Mouse (Mus musculus) gastrocnemius, postnatal 14 days (tissue): Measurements from ENCODE around the gene Hes1. TPM values are rescaled to one million over a fixed set of nuclear protein-coding genes. Genes with fewer than 3 reads are reported as not detected.
A peak's percentile ranks its signal among the peaks of the same experiment; 100 is the strongest.

Source experiments
- DNase-seq: peaks from one replicate; pipeline ENCODE4 v3.0.0; 2021; ENCODE audit warnings: mixed read lengths
- intact Hi-C: fragments of 180-260 bp; cut with DNase I; formaldehyde crosslinking; loops from one replicate; pipeline ENCODE4 v1.15.1; 2025; ENCODE audit warnings: low total_unique reads
- long read RNA-seq, 2 experiments: library from polyadenylated mRNA; stranded (forward); transcript quantifications; one replicate each; pipeline ENCODE4 v2.0.0; 2021
- total RNA-seq, 2 experiments: library from RNA; stranded (reverse); gene quantifications; 2 replicates each; pipeline ENCODE4 v1.2.3; 2021

The Hes1 gene
- total RNA-seq, result 10 to 100 TPM; 19.0 to 19.4 TPM
- long read RNA-seq, experiment 1, transcript Hes1-201 (4 exons, 1,468 nt), result major isoform, 25 of 31 reads
- long read RNA-seq, experiment 1, partial matches to known transcripts, result 1 of 31 reads
- long read RNA-seq, experiment 1, other reads (novel, unspliced or antisense), result 3 of 31 reads
- long read RNA-seq, experiment 2, transcript Hes1-201 (4 exons, 1,468 nt), result major isoform, 21 of 23 reads
- long read RNA-seq, experiment 2, partial matches to known transcripts, result 0 of 23 reads
- long read RNA-seq, experiment 2, other reads (novel, unspliced or antisense), result 2 of 23 reads

- peak; percentile 94 for DNase-seq
- intact Hi-C loops, result loop anchor here (10.0 kb wide), 2 partner anchors 119 to 239 kb away; no protein-coding TSS in a partner anchor
Measured at GRCm38 (mm10) chr16:30063984-30064453, at the start of gene Hes1. Hes1 (plus strand) TSS chr16:30064384.

GRCm38 (mm10) chr16:30016064-30016463, 48.1 kb upstream of the Hes1 start:
- DNase-seq, result no peak
- intact Hi-C loops, result loop anchor here (5.0 kb wide), 1 partner anchor 36 kb away; no protein-coding TSS in a partner anchor

GRCm38 (mm10) chr16:30020124-30020523, 44.1 kb upstream of the Hes1 start:
- DNase-seq, result peak; percentile 63
- intact Hi-C loops, result no loop called here

GRCm38 (mm10) chr16:30022352-30022751, 41.8 kb upstream of the Hes1 start:
- no peak for DNase-seq
- intact Hi-C loops, result no loop called here

GRCm38 (mm10) chr16:30022890-30023797, 41.0 kb upstream of the Hes1 start:
- intact Hi-C loops, result no loop called here
- no peak for DNase-seq

- peak; percentile 31 for DNase-seq
- intact Hi-C loops, result no loop called here
Measured at GRCm38 (mm10) chr16:30024681-30025262, 39.4 kb upstream of the Hes1 start.

DNA sequence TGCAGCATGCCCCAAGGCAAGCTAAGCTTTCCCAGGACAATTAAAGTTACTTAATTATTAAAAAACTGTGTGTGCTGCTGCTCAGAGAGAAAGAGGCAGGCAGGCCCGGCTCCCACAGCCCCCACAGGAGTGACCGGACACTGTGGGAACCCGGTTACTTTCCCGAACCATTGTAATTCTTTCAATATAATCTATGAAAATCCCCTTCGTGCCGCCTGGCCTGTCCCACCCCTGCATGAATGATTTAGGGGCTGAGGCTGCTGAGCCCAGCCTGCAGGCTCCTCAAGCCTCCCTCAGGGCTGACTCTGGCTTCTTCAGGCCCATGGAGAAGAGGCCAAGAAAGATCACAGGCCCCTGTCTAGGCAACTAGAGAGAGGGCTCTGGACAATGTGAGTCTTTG, 36.0 kb upstream of the Hes1 start:
- intact Hi-C loops, result no loop called here
- no peak for DNase-seq

DNA sequence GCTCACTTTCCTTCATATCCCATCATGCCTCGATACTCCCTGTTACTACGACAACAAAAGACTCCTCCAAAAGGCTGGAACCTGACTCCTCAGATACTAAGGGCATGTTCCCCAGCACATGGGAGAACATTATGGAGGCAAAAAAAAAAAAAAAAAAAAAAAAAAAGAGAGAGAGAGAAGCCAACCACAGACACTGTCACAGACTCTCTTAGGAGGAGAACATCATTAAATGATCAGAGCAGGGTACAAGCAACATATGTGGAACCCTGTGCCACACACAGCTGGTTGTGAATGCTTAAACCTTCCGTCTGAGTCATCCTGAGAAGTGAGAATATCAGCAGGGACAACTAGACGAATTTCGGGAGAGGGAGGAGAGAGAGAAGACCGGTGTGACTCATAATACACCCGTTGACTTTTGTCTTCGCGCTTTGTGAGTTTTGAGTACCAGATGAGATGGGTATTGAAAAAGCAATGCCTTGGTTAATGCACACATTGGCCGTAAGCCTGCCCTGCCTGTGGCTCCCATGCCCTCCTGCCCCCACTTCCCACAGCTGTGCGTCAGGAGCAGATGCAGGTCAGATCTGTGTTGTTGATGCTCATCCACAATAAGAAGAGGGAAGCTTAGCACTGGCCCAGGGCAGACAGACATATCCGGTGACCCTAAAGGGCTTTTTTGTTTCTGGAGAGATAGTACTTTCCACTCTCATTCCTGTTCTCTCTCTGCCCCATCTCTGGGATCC, 34.8 kb upstream of the Hes1 start:
- no peak for DNase-seq

GRCm38 (mm10) chr16:30032326-30032904, 31.8 kb upstream of the Hes1 start:
- intact Hi-C loops, result no loop called here
- DNase-seq, result no peak

More for the DNA sequence above, 34.8 kb upstream of the Hes1 start:
- intact Hi-C loops, result no loop called here

GRCm38 (mm10) chr16:30033390-30033789, 30.8 kb upstream of the Hes1 start:
- no peak for DNase-seq
- intact Hi-C loops, result no loop called here

DNA sequence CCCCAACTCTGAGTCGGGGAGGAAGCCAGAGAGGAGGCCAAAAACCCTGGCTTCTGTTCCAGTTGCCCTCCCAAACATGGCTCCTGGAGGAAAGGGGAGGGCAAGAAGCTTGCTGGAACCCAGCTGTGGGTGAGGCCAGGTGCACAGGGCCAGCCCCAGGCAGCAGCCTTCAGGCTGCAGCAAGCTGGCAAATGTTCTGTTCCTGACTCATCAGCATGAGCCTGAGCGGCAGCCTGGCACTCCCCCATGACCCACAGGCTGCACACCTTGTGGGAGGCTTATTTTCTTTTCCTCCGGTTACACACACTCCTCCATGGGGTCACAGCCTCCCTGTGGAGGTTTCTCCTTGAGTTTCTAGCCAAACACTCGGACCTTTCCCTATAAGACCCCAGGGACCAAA, 30.2 kb upstream of the Hes1 start:
- intact Hi-C loops, result no loop called here
- no peak for DNase-seq

GRCm38 (mm10) chr16:30034521-30034920, 29.7 kb upstream of the Hes1 start:
- peak; percentile 55 for DNase-seq

DNA sequence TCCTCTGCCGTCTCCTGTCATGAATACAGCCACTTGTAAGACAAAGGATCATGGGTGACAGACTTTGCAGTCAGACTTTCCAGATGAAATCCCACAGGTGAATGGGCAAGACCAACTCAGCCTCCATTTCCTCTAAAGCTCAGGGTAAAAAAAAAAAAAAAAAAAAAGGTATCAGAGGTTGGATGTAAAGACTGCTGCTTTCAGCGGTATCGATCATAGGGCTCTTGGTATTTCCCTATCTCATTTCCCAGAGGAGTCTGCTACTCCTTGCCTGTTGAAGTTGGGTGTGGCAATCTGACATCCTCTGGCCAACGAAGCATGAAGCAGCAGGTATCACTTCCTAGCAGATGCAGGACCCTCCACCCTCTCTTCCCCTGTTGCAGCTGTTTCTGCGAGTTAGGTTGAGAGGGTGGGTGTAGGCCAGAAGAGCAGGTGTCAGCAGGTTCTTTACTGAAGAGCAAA, 29.2 kb upstream of the Hes1 start:
- intact Hi-C loops, result no loop called here
- no peak for DNase-seq

More at GRCm38 (mm10) chr16:30034521-30034920, 29.7 kb upstream of the Hes1 start:
- intact Hi-C loops, result no loop called here

DNA sequence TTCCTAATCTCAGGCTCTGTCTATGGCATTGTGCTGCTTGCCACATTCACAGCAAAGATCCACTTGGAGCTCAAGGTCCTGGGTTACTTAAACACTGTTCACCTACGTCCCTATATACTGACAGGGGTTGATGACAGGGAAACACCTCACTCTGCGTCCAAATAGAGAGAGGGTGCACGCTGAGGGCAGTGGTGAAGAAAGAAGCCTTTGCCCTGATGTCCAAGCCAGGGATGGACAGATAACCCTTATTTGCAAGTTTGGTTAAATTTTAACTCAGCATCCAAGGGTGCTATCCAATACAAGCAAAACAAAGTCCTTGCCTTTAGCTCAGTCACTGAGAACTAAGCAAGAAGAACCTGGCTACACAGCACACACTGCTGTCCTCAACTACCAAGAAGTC, 28.1 kb upstream of the Hes1 start:
- intact Hi-C loops, result no loop called here
- no peak for DNase-seq

DNA sequence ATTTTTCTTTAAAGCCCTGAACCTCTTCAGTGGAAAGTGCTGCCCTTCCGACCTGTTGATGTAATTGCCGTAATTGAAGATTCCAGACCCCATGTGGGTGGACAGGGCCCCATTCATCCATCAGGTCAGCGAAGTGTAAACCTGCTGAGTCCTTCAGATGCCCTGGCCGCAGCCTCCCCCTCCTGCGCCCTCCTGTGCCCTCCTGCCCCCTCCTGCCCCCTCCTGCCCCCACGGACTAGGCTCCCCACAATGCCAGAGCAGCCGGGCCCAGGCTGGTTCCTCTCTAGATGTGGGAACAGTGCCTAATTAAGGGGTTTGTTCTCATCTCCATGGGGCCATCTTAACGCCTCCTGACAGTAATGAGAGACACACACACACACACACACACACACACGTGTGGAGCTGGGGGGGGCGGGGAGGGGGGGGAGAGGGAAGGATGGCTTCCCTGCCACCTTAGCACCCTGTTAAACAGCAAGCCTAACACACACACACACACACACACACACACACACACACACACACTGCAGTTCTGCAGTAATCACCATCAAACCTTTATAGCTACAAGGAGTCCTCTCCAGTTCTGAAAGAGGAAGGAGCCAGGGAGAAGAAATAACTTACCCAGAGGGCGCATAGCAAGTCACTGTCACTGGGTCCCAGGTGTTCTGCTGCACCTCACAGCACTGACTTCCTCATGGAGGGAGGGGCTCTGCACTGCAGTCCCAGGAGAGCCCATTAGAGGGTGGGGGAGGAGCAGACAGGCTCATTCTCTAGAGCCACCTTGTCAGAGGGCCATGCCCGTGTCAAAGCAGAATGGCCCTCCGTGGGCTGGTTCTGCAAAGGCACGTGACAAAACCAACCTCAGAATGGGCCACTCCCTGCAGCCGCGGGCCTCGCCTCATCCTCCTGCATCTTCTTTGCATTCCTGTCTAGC, 25.3 kb upstream of the Hes1 start:
- no peak for DNase-seq
- intact Hi-C loops, result no loop called here

GRCm38 (mm10) chr16:30039841-30040240, 24.3 kb upstream of the Hes1 start:
- DNase-seq, result no peak
- intact Hi-C loops, result no loop called here

GRCm38 (mm10) chr16:30042859-30043258, 21.3 kb upstream of the Hes1 start:
- DNase-seq, result no peak
- intact Hi-C loops, result no loop called here

- intact Hi-C loops, result no loop called here
Measured at GRCm38 (mm10) chr16:30045615-30046014, 18.6 kb upstream of the Hes1 start.

More at GRCm38 (mm10) chr16:30045615-30046014, 18.6 kb upstream of the Hes1 start:
- DNase-seq, result no peak
